Mouse (Mus musculus): ENCODE results near the gene Plcb4. TPM values are rescaled to one million over a fixed set of nuclear protein-coding genes. Genes with fewer than 3 reads are reported as not detected.
A peak's percentile ranks its signal among the peaks of the same experiment; 100 is the strongest.
"Not testable (repeated sequence)": the region's sequence is repeated elsewhere in the genome, so short reads cannot be mapped to it uniquely, and the experiment has no call there.

The Plcb4 gene
- polyA plus RNA-seq, 1 experiment, result 37.9 TPM

DNA sequence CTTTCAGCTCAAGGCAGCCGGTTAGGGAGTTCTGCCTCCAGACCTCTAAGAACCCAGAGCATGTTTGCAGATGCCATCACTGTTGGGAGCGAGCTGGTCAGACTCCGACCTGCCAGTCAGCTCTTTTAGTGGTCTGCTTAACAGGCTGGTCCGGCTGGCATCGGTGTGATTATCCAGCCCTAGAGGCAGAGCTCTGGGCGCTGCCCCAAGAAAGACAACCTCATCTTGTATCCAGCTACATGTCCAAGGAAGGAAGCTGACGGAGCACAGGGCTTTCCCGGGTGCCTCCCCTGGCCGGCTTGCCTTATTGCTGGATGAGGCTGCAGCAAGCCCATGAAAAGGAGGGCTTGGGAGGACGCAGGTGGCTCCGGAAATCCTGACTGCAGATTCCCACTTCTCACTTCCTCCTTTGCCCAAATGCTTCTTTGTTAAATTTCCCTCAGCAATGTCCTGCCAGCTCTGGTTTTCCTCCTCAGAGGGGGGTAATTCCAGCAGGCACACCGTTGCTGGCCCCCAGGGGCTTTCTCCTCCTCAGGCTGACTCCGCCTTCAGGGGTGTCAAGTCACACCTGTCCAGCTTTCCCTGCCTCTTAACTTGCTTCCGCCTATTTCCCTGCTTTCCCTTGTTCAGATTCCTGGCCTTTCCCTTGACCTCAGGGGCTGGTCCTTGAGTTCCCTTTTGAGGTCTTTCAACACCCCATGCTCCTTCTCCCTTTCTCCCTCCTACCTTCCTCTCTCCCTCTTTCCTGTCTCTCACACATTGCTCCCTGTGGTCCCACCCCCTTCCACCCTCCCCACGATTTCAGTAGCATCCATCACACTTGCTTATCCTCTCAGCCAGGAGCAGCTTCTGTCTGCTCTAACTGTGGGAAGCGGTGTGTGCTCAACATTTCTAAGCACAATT, 58.7 kb downstream of the Plcb4 start:
- H3K4me3 ChIP-seq (ENCODE audit: insufficient read depth, low read depth, low read length), result no peak overlapping the region
- H3K27ac ChIP-seq (replicated peaks; ENCODE audit: low read depth, low read length), result peak overlapping the region; percentile 50
- H3K4me1 ChIP-seq (ENCODE audit: control insufficient read depth, insufficient read depth, insufficient read length, low read length), result peaks cover 36% of the 10 kb centered on the region

- H3K4me1 ChIP-seq (ENCODE audit: control insufficient read depth, insufficient read depth, insufficient read length, low read length), result peaks cover 43% of the 10 kb centered on the region
- no peak overlapping the region for H3K4me3 ChIP-seq (ENCODE audit: insufficient read depth, low read depth, low read length)
- peak overlapping the region; percentile 61; the same call in 1 of the 2 replicates for H3K27ac ChIP-seq (replicated peaks; ENCODE audit: low read depth, low read length)
These were observed 63.3 kb downstream of the Plcb4 start for GRCm38 (mm10) chr2:135722109-135722508.

DNA sequence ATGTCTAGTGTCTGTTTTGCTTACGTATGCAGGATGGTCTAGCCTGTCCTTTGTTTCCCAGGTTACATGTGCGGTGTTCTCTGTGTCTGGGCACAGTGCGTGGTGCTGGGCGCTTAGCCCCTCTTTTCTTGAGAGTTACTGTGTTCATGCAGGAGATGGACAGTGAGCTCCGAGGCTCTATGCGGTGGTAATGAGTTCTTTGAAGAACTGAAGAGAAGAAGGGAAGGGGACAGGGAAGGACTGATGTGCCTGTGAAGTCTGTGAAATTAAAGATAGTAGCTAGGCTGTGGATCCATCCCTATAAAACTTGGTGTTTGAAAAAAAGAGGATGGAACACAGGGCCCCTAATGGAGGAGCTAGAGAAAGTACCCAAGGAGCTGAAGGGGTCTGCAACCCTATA, 64.6 kb downstream of the Plcb4 start:
- Histone ChIP-seq H3K4me1 (ENCODE audit: control insufficient read depth, insufficient read depth, insufficient read length, low read length) (peaks cover 41% of the 10 kb centered on the region), H3K27ac (replicated peaks; ENCODE audit: low read depth, low read length) (no peak overlapping the region), H3K4me3 (ENCODE audit: insufficient read depth, low read depth, low read length) (no peak overlapping the region)

- 0 out of 2 replicates have a peak overlapping the region, but pooled peaks have one; percentile 5 for H3K27ac ChIP-seq (replicated peaks; ENCODE audit: low read depth, low read length)
These were observed 65.7 kb downstream of the Plcb4 start for GRCm38 (mm10) chr2:135724489-135724888.

DNA sequence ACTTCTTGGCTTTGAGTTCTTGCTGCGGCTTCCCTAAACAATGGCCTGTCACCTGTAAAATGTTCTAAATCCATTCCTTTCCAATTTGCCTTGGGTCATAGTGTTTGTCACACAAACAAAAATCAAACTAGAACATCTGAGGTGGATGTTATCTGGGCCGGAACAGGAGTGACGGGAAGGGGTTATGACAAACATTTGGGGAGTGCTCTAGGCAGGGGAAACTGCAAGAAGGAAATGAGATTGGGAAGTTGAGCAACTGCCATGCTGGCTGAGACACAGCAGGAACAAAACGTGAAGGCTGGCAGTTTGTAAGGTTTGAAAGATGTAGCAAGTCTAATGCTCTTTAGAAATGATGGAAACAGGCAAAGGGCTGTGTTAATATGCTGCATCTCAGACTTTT, 66.6 kb downstream of the Plcb4 start:
- Histone ChIP-seq H3K27ac (replicated peaks; ENCODE audit: low read depth, low read length) (peak overlapping the region; percentile 85), H3K4me3 (ENCODE audit: insufficient read depth, low read depth, low read length) (no peak overlapping the region), H3K4me1 (ENCODE audit: control insufficient read depth, insufficient read depth, insufficient read length, low read length) (peaks cover 44% of the 10 kb centered on the region)

More at GRCm38 (mm10) chr2:135724489-135724888, 65.7 kb downstream of the Plcb4 start:
- H3K4me3 ChIP-seq (ENCODE audit: insufficient read depth, low read depth, low read length), result no peak overlapping the region
- H3K4me1 ChIP-seq (ENCODE audit: control insufficient read depth, insufficient read depth, insufficient read length, low read length), result peaks cover 43% of the 10 kb centered on the region

GRCm38 (mm10) chr2:135727088-135727487, 68.3 kb downstream of the Plcb4 start:
- Histone ChIP-seq H3K4me1 (ENCODE audit: control insufficient read depth, insufficient read depth, insufficient read length, low read length) (peaks cover 52% of the 10 kb centered on the region), H3K27ac (replicated peaks; ENCODE audit: low read depth, low read length) (peak overlapping the region; percentile 53), H3K4me3 (ENCODE audit: insufficient read depth, low read depth, low read length) (no peak overlapping the region)

DNA sequence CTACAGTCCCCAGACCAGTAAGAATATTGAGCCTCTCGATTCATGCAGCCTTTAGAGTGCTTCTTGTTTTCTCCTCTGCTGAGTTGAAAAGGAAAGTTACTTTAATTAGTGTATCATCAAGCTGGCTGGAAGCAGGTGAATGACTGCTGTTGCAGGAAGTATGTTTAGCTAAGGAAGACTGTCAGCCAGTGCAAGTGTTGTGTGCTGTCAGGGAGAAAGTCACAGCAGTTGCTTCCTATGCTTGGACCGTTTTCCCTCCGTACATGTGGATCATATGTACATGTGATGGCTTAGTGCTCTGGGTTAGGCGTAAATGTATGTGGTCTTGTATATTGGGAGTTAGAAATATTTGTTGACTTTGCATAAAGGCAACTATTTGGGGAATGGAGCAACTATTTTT, 69.1 kb downstream of the Plcb4 start:
- Histone ChIP-seq H3K4me3 (ENCODE audit: insufficient read depth, low read depth, low read length) (no peak overlapping the region), H3K4me1 (ENCODE audit: control insufficient read depth, insufficient read depth, insufficient read length, low read length) (peaks cover 47% of the 10 kb centered on the region), H3K27ac (replicated peaks; ENCODE audit: low read depth, low read length) (peak overlapping the region; percentile 39)

GRCm38 (mm10) chr2:135731591-135731990, 72.8 kb downstream of the Plcb4 start:
- Histone ChIP-seq H3K27ac (replicated peaks; ENCODE audit: low read depth, low read length) (peak overlapping the region; percentile 69), H3K4me3 (ENCODE audit: insufficient read depth, low read depth, low read length) (no peak overlapping the region), H3K4me1 (ENCODE audit: control insufficient read depth, insufficient read depth, insufficient read length, low read length) (peaks cover 42% of the 10 kb centered on the region)

DNA sequence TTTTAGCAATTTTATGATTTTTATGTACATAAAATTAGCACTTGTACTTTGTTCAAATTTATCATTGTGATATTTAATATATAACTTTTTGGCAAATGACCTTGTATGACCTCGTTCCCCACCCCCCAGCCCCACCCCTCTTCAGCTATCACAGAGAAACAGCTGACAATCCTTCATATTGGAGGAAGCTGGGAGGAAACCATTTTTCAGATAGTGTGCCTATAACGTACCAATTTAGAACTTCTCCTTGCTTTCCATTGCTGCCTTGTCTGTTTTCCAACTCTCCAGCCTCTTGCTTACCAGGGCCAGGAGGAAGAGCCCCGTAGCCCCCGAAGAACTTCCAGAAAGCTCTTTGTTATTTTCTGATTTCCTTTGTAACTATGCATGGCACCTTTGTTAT, 73.8 kb downstream of the Plcb4 start:
- peaks cover 40% of the 10 kb centered on the region for H3K4me1 ChIP-seq (ENCODE audit: control insufficient read depth, insufficient read depth, insufficient read length, low read length)
- no peak overlapping the region for H3K4me3 ChIP-seq (ENCODE audit: insufficient read depth, low read depth, low read length)
- H3K27ac ChIP-seq (replicated peaks; ENCODE audit: low read depth, low read length), result peak overlapping the region; percentile 77

DNA sequence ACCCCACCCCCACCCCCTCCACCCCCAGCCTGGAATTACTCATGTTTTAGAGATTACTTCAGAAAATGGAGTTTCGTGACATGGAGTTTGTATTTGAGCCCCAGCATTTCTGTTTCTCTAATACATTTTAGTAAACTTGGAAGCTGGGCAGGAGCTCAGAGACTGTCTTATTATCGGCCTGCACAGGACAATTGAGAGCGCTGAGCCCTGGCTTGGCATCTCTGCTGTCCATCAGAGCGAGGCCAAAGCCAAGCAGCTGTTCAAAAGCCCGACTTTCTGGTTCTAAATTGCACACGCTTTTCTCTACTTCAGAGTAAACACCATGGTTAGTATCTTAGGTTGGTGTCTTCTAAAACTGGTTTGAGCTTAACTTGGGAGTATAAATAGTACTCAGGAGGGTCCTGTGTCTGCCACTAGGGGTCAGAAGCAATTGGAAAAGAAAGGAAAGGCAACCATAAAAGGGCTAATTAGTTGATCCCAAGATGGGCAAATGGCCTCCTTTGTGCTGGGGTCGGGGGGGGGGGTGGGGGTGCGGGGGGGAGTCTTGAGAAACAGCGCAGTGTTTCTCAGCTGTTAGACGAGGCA, 75.2 kb downstream of the Plcb4 start:
- 0 out of 2 replicates have a peak overlapping the region, but pooled peaks have one; percentile 10 for H3K27ac ChIP-seq (replicated peaks; ENCODE audit: low read depth, low read length)
- H3K4me3 ChIP-seq (ENCODE audit: insufficient read depth, low read depth, low read length), result no peak overlapping the region
- peaks cover 39% of the 10 kb centered on the region for H3K4me1 ChIP-seq (ENCODE audit: control insufficient read depth, insufficient read depth, insufficient read length, low read length)

- Histone ChIP-seq H3K4me3 (ENCODE audit: insufficient read depth, low read depth, low read length) (no peak overlapping the region), H3K4me1 (ENCODE audit: control insufficient read depth, insufficient read depth, insufficient read length, low read length) (peaks cover 39% of the 10 kb centered on the region), H3K27ac (replicated peaks; ENCODE audit: low read depth, low read length) (peak overlapping the region; percentile 61)
These were observed 78.7 kb downstream of the Plcb4 start for GRCm38 (mm10) chr2:135737506-135737905.

- Histone ChIP-seq H3K4me1 (ENCODE audit: control insufficient read depth, insufficient read depth, insufficient read length, low read length) (peaks cover 38% of the 10 kb centered on the region), H3K27ac (replicated peaks; ENCODE audit: low read depth, low read length) (peak overlapping the region; percentile 70)
- H3K4me3 ChIP-seq (ENCODE audit: insufficient read depth, low read depth, low read length), result not testable (repeated sequence)
These were observed 79.4 kb downstream of the Plcb4 start for GRCm38 (mm10) chr2:135738022-135738780.

DNA sequence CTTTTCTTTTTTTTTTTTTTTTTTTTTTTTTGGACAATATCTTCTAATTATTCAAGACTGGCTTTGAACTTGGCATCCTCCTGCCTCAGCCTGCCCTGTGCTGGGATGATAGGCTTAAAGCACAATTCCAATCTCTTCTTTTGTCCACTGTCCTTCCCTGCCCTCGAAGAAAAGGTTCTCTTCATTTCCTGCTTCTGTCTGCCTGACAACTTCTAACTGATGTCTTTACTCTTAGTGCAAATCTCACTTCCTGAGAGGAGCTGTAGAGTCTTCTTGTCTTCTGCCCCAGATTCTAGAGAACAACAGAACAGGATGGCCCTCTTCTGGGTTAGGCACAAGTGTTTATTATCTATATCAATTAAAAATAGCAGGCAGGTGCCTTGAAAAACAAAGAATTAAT, 80.1 kb downstream of the Plcb4 start:
- Histone ChIP-seq H3K4me3 (ENCODE audit: insufficient read depth, low read depth, low read length) (no peak overlapping the region), H3K27ac (replicated peaks; ENCODE audit: low read depth, low read length) (peak overlapping the region; percentile 51), H3K4me1 (ENCODE audit: control insufficient read depth, insufficient read depth, insufficient read length, low read length) (peaks cover 43% of the 10 kb centered on the region)

GRCm38 (mm10) chr2:135742954-135743700, 84.3 kb downstream of the Plcb4 start:
- peak overlapping the region; percentile 66 for H3K27ac ChIP-seq (replicated peaks; ENCODE audit: low read depth, low read length)
- H3K4me1 ChIP-seq (ENCODE audit: control insufficient read depth, insufficient read depth, insufficient read length, low read length), result peaks cover 41% of the 10 kb centered on the region
- no peak overlapping the region for H3K4me3 ChIP-seq (ENCODE audit: insufficient read depth, low read depth, low read length)
